Mouse (Mus musculus): ENCODE results near the gene Rasl10a. TPM values are rescaled to one million over a fixed set of nuclear protein-coding genes. Genes with fewer than 3 reads are reported as not detected.
"Not testable (repeated sequence)": the region's sequence is repeated elsewhere in the genome, so short reads cannot be mapped to it uniquely, and the experiment has no call there.

Rasl10a gene
- polyA plus RNA-seq, 1 experiment from 2014 or later = 0.70 TPM

GRCm38 (mm10) chr11:5062326-5062725 is 4.4 kb downstream of the Rasl10a start:
- WGBS = 24% methylated on average over 13 of the region's 13 CpGs
- Histone ChIP-seq H3K4me2 (peak overlapping the region; percentile 78), H3K27ac (ENCODE audit: poor library complexity, severe bottlenecking) (no peak overlapping the region), H3K9ac (peak overlapping the region; percentile 60; the same call in 1 of the 2 replicates), H3K4me3 (peak overlapping the region; percentile 46), H3K4me1 (replicated peaks) (peaks cover 68% of the 10 kb centered on the region), H3K9me3 (replicated peaks) (no peaks in the 10 kb centered on the region), H3K36me3 (0 out of 2 replicates have a peak, but pooled peaks cover 8% of the 10 kb centered on the region), H3K27me3 (replicated peaks) (peaks cover 67% of the 10 kb centered on the region)
- no peak for ATAC-seq (ENCODE audit: insufficient number of reproducible peaks, low FRiP score)

GRCm38 (mm10) chr11:5062860-5063505 is 5.1 kb downstream of the Rasl10a start:
- H3K4me1 ChIP-seq (replicated peaks) = peaks cover 64% of the 10 kb centered on the region
- H3K27me3 ChIP-seq (replicated peaks) = peaks cover 61% of the 10 kb centered on the region
- H3K27ac ChIP-seq (ENCODE audit: poor library complexity, severe bottlenecking) = no peak overlapping the region
- no peak overlapping the region for H3K4me3 ChIP-seq
- ATAC-seq (ENCODE audit: insufficient number of reproducible peaks, low FRiP score) = no peak
- H3K4me2 ChIP-seq = 0 out of 2 replicates have a peak overlapping the region, but pooled peaks have one; percentile 78
- no peak overlapping the region for H3K9ac ChIP-seq
- H3K36me3 ChIP-seq = peaks cover 10% of the 10 kb centered on the region; the same call in 1 of the 2 replicates
- H3K9me3 ChIP-seq (replicated peaks) = no peaks in the 10 kb centered on the region
- WGBS = 74% methylated on average over 13 of the region's 13 CpGs

DNA sequence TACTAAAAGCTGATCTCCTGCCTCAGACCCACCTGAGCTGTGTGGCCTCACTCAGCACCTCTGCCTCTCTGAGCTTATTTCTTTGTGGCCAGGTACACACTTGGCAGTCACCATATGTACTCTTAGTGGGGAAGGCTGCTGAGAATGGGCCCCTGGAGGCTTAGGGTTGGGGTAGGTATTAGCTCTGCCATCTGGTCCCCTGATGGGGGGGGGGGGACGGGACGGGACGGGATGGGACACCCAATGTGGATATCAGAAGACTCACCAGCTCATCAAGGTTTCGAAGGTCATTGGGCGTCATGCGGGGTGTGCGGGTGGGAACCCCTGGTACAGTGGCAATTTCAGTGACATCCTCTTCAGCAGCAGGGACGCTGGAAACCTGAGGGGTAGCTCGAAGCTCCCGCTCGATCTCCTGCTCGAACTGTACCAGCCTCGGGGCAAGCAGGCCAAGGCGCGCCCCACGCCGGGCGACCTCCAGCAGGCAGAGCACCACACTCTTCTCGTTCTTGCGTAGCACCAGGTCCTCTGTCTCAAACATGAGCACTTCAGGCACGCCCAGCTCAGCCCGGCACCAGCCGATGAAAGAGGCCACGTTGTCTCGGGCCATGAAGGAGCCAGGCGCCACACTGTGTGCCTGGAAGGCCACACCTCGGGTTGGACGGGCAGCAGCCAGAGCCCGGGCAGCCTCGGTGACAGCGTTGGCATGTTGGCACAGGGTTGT is 5.8 kb downstream of the Rasl10a start:
- Histone ChIP-seq H3K9me3 (replicated peaks) (no peaks in the 10 kb centered on the region), H3K27ac (ENCODE audit: poor library complexity, severe bottlenecking) (no peak overlapping the region), H3K4me1 (replicated peaks) (peaks cover 58% of the 10 kb centered on the region), H3K36me3 (peaks cover 17% of the 10 kb centered on the region), H3K4me3 (peak overlapping the region; percentile 87), H3K27me3 (replicated peaks) (peaks cover 53% of the 10 kb centered on the region), H3K9ac (peak overlapping the region; percentile 88), H3K4me2 (peak overlapping the region; percentile 97)
- 50% methylated on average over 31 of the region's 31 CpGs for WGBS
- no peak for ATAC-seq (ENCODE audit: insufficient number of reproducible peaks, low FRiP score)

- H3K27ac ChIP-seq (ENCODE audit: poor library complexity, severe bottlenecking) = no peak overlapping the region
- H3K27me3 ChIP-seq (replicated peaks) = peaks cover 46% of the 10 kb centered on the region
- H3K4me2 ChIP-seq = peak overlapping the region; percentile 97
- WGBS = 14% methylated on average over 38 of the region's 38 CpGs
- H3K36me3 ChIP-seq = peaks cover 25% of the 10 kb centered on the region
- no peak for ATAC-seq (ENCODE audit: insufficient number of reproducible peaks, low FRiP score)
- peaks cover 51% of the 10 kb centered on the region for H3K4me1 ChIP-seq (replicated peaks)
- no peaks in the 10 kb centered on the region for H3K9me3 ChIP-seq (replicated peaks)
- H3K9ac ChIP-seq = peak overlapping the region; percentile 88
- H3K4me3 ChIP-seq = peak overlapping the region; percentile 87
Measured at GRCm38 (mm10) chr11:5064282-5065055, 6.5 kb downstream of the Rasl10a start.

DNA sequence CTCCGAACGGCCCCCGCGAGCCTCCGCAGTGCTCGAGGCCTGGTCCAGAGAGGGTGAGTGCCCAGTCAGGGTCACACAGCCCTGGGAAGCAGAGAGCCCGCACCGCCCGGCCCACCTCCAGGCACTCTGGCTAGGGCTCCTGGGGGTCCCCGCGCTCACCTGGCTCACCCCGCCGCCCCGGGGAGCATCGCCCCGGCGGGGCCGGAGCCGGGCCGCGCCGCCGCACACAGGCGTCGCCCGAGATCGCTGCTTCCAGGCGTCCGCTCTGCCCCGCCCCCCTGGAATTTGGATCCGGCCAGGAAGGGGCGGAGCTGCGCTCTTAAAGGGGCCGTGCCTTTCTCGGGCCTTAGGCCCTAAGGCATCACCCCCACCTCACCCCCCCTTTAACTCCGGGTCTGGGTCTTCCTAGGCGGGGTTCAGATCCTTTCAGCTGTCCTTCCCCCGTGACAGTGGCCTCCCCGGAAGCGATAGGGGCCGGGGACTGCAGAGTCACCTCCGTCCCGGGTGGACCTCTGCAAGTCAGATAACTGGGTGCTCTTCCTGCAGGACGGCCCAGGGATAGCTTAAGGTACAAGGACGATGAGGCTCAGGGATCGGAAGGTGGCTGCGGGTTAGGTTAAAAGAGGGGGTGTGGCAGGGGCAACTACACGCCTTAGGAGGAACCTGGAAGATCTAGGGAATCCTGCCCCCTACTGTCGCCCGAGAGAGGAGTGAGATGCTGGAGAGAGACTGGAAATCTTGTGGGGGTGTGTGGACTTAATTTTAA is 7.3 kb downstream of the Rasl10a start, which contains the start of gene Gas2l1:
Gene Gas2l1 (minus strand): TSS at position 272 of the 766 bp plus-strand sequence.
- Histone ChIP-seq H3K4me1 (replicated peaks) (peaks cover 46% of the 10 kb centered on the region), H3K27ac (ENCODE audit: poor library complexity, severe bottlenecking) (peak within 1 kb of the TSS; percentile 74), H3K27me3 (replicated peaks) (peaks cover 38% of the 10 kb centered on the region), H3K4me3 (peak within 1 kb of the TSS; percentile 87), H3K9me3 (replicated peaks) (no peaks in the 10 kb centered on the region), H3K9ac (peak within 1 kb of the TSS; percentile 88), H3K36me3 (peaks cover 30% of the 10 kb centered on the region), H3K4me2 (peak within 1 kb of the TSS; percentile 97)
- peak; percentile 89 for ATAC-seq (ENCODE audit: insufficient number of reproducible peaks, low FRiP score)
- WGBS = under 1% methylated on average over 48 of the region's 50 CpGs

DNA sequence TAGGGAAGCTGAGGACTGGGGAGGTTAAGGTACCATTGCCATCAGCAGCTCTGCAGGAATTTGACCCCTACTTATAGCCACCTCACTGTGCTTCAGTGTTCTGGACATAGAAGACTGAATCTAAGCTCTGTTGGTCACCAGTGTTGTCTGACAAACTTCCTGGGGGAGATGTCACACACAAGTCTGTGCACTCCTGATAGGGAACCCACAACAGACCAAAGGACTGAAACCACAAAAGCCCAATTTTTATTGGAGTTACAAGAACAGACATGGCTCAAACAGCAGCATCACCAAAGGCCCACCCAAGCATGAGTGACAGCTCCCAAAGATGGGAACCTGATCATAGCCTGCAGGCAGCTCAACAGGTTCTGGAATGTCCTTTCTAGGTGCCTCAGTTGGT is 9.1 kb downstream of the Rasl10a start:
- no peaks in the 10 kb centered on the region for H3K9me3 ChIP-seq (replicated peaks)
- no peak overlapping the region for H3K4me3 ChIP-seq
- no peak for ATAC-seq (ENCODE audit: insufficient number of reproducible peaks, low FRiP score)

DNA sequence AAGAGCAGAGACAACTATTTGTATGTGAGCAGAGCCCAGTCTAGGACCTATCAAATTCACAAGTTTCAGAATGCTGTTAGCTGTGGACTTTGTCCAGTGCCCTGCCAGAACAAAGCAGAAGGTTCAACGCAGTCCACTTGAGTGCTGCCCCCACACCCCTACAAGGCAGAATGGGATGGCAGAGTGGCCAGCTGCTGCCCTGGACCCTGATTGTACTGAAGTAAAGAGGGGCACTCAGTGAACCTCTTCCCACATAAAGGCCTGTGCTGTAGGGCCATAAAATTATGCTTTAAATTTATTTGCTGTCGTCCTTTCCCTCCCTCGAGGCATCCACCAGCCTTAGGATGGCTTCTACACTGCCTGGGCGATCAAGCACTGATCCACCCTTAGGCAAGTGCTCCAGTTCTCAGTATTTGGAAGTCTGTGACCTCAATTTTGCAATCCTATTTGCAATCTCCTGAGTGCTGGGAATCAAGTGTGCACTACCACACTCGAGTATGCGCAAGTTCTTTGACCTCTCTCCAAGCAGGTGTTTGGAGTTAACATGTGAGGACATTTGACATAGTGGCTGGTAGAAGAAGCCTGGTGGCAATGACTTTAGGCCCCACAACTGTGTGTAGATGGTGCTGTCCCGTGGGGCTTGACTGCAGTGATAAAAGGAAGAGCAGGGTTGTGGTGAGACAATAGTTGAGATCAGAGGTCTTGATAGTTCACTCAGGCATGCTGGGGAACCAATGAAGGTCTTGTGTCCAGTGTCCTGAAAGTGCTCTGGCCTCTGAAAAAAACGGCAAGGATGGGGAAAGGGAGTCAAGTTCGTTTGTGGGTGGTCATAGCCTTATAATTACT is 10.4 kb downstream of the Rasl10a start:
- no peak overlapping the region for H3K4me2 ChIP-seq
- peaks cover 20% of the 10 kb centered on the region for H3K4me1 ChIP-seq (replicated peaks)
- H3K9me3 ChIP-seq (replicated peaks) = no peaks in the 10 kb centered on the region
- H3K4me3 ChIP-seq = no peak overlapping the region
- no peak overlapping the region for H3K9ac ChIP-seq
- H3K27ac ChIP-seq (ENCODE audit: poor library complexity, severe bottlenecking) = no peak overlapping the region
- 83% methylated on average over 9 of the region's 9 CpGs for WGBS
- peaks cover 53% of the 10 kb centered on the region for H3K36me3 ChIP-seq
- peaks cover 10% of the 10 kb centered on the region for H3K27me3 ChIP-seq (replicated peaks)
- no peak for ATAC-seq (ENCODE audit: insufficient number of reproducible peaks, low FRiP score)

More for the DNA sequence above, 9.1 kb downstream of the Rasl10a start:
- Histone ChIP-seq H3K4me1 (replicated peaks) (peaks cover 33% of the 10 kb centered on the region), H3K27me3 (replicated peaks) (peaks cover 23% of the 10 kb centered on the region), H3K27ac (ENCODE audit: poor library complexity, severe bottlenecking) (no peak overlapping the region), H3K36me3 (peaks cover 40% of the 10 kb centered on the region), H3K4me2 (no peak overlapping the region), H3K9ac (no peak overlapping the region)

- no peak overlapping the region for H3K4me2 ChIP-seq
- H3K9ac ChIP-seq = no peak overlapping the region
- H3K9me3 ChIP-seq (replicated peaks) = no peaks in the 10 kb centered on the region
- peaks cover 85% of the 10 kb centered on the region for H3K36me3 ChIP-seq
- WGBS = 85% methylated on average over 4 of the region's 4 CpGs
- H3K27me3 ChIP-seq (replicated peaks) = no peaks in the 10 kb centered on the region
- no peak overlapping the region for H3K4me3 ChIP-seq
- H3K27ac ChIP-seq (ENCODE audit: poor library complexity, severe bottlenecking) = no peak overlapping the region
- no peak for ATAC-seq (ENCODE audit: insufficient number of reproducible peaks, low FRiP score)
- H3K4me1 ChIP-seq (replicated peaks) = no peaks in the 10 kb centered on the region
Measured at GRCm38 (mm10) chr11:5074882-5075281, 17.0 kb downstream of the Rasl10a start.

- H3K4me3 ChIP-seq = no peak overlapping the region
- H3K9ac ChIP-seq = no peak overlapping the region
- no peaks in the 10 kb centered on the region for H3K27me3 ChIP-seq (replicated peaks)
- H3K27ac ChIP-seq (ENCODE audit: poor library complexity, severe bottlenecking) = no peak overlapping the region
- H3K4me2 ChIP-seq = no peak overlapping the region
- peaks cover 84% of the 10 kb centered on the region for H3K36me3 ChIP-seq
- no peak for ATAC-seq (ENCODE audit: insufficient number of reproducible peaks, low FRiP score)
- H3K4me1 ChIP-seq (replicated peaks) = no peaks in the 10 kb centered on the region
- no peaks in the 10 kb centered on the region for H3K9me3 ChIP-seq (replicated peaks)
Measured at GRCm38 (mm10) chr11:5075760-5076159, 17.8 kb downstream of the Rasl10a start.

- 87% methylated on average over 4 of the region's 5 CpGs for WGBS
- not testable (repeated sequence) for H3K4me3 ChIP-seq; H3K27ac ChIP-seq (ENCODE audit: poor library complexity, severe bottlenecking); H3K27me3 ChIP-seq (replicated peaks); H3K4me1 ChIP-seq (replicated peaks); H3K4me2 ChIP-seq; H3K9me3 ChIP-seq (replicated peaks); ATAC-seq (ENCODE audit: insufficient number of reproducible peaks, low FRiP score); H3K9ac ChIP-seq
- H3K36me3 ChIP-seq = peaks cover 80% of the 10 kb centered on the region
Measured at GRCm38 (mm10) chr11:5076843-5077242, 18.9 kb downstream of the Rasl10a start.

Measured in heart, embryonic 12.5 days (tissue).